Mouse (Mus musculus) ovary, adult 10 weeks (tissue): ENCODE measurements around the gene Tmem151a. TPM values are rescaled to one million over a fixed set of nuclear protein-coding genes. Genes with fewer than 3 reads are reported as not detected.

Experiments used
- polyA plus RNA-seq: library from polyadenylated mRNA; stranded (reverse); fragments of 350-450 nt; fragmentation: Illumina TruSeq; extraction: RNeasy Lipid Tissue Mini Kit (QIAGEN cat#74804); gene quantifications from one replicate; pipeline ENCODE4 v1.2.3, GENCODE M21; 2014

Gene Tmem151a
- 0.37 TPM for polyA plus RNA-seq

GRCm38 (mm10) chr19:5085145-5085863, at the start of gene Tmem151a:
Gene Tmem151a (minus strand): TSS chr19:5085531.

GRCm38 (mm10) chr19:5118384-5118698, 33.0 kb upstream of the Tmem151a start, which contains the start of gene Klc2:
Gene Klc2 (minus strand): TSS chr19:5118560.

GRCm38 (mm10) chr19:5106731-5107191, 21.4 kb upstream of the Tmem151a start, which contains the start of gene Rab1b:
Gene Rab1b (minus strand): TSS chr19:5107072.

GRCm38 (mm10) chr19:5098363-5099143, 13.2 kb upstream of the Tmem151a start, which contains the start of gene Cnih2:
Gene Cnih2 (minus strand): TSS chr19:5098521.

GRCm38 (mm10) chr19:5087884-5088728, 2.8 kb upstream of the Tmem151a start, which contains the start of gene Yif1a:
Gene Yif1a (plus strand): TSS chr19:5088538.

GRCm38 (mm10) chr19:5067867-5068569, 17.3 kb downstream of the Tmem151a start, which contains the start of gene Cd248:
Gene Cd248 (plus strand): TSS chr19:5068078.

GRCm38 (mm10) chr19:5050047-5050905, 35.1 kb downstream of the Tmem151a start, which contains the start of gene Rin1:
Gene Rin1 (plus strand): TSS chr19:5050481.

GRCm38 (mm10) chr19:5040862-5041523, 44.3 kb downstream of the Tmem151a start, which contains the start of gene Brms1:
Gene Brms1 (plus strand): TSS chr19:5041354.

GRCm38 (mm10) chr19:5038709-5039156, 46.6 kb downstream of the Tmem151a start, which contains the start of the genes B4gat1 and AC124502.3:
Gene B4gat1 (plus strand): TSS chr19:5038826.
Gene AC124502.3 (plus strand): TSS chr19:5038891.

GRCm38 (mm10) chr19:5023621-5024479, 61.5 kb downstream of the Tmem151a start, which contains the start of gene Slc29a2:
Gene Slc29a2 (plus strand): TSS chr19:5023860.

Other genes starting within 250 kb of the Tmem151a start
- not detected for gene Ccs, start 246.2 kb downstream of the Tmem151a start, polyA plus RNA-seq
- gene Ccdc87, start 246.2 kb downstream of the Tmem151a start, polyA plus RNA-seq = 0.46 TPM
- 35.5 TPM for gene Ctsf, start 230.4 kb downstream of the Tmem151a start, polyA plus RNA-seq
- gene Actn3, start 207.6 kb downstream of the Tmem151a start, polyA plus RNA-seq = 0.20 TPM
- 19.7 TPM for gene Zdhhc24, start 206.9 kb downstream of the Tmem151a start, polyA plus RNA-seq
- gene Bbs1, start 178.9 kb downstream of the Tmem151a start, polyA plus RNA-seq = 5.8 TPM
- 1.7 TPM for gene Dpp3, start 157.2 kb downstream of the Tmem151a start, polyA plus RNA-seq
- gene Peli3, start 142.4 kb downstream of the Tmem151a start, polyA plus RNA-seq = 1.8 TPM
- 15.6 TPM for gene Mrpl11, start 123.4 kb downstream of the Tmem151a start, polyA plus RNA-seq
- gene Npas4, start 95.2 kb downstream of the Tmem151a start, polyA plus RNA-seq = not detected
- not detected for gene Slc29a2, start 61.7 kb downstream of the Tmem151a start, polyA plus RNA-seq
- 31.6 TPM for gene B4gat1, start 46.7 kb downstream of the Tmem151a start, polyA plus RNA-seq
- gene AC124502.3, start 46.6 kb downstream of the Tmem151a start, polyA plus RNA-seq = 0.34 TPM
- not detected for gene Brms1, start 44.2 kb downstream of the Tmem151a start, polyA plus RNA-seq
- 0.17 TPM for gene Rin1, start 35.0 kb downstream of the Tmem151a start, polyA plus RNA-seq
- 0.17 TPM for gene Cd248, start 17.5 kb downstream of the Tmem151a start, polyA plus RNA-seq
- 18.2 TPM for gene Yif1a, start 3.0 kb upstream of the Tmem151a start, polyA plus RNA-seq
- gene Cnih2, start 13.0 kb upstream of the Tmem151a start, polyA plus RNA-seq = not detected
- 1.1 TPM for gene Rab1b, start 21.5 kb upstream of the Tmem151a start, polyA plus RNA-seq
- 3.9 TPM for gene Klc2, start 33.0 kb upstream of the Tmem151a start, polyA plus RNA-seq
- 11.4 TPM for gene Pacs1, start 187.6 kb upstream of the Tmem151a start, polyA plus RNA-seq
- 46.0 TPM for gene Sf3b2, start 209.9 kb upstream of the Tmem151a start, polyA plus RNA-seq
- not detected for gene Gal3st3, start 212.8 kb upstream of the Tmem151a start, polyA plus RNA-seq